Mouse (Mus musculus) small intestine, adult 2 months (tissue): ENCODE data around the gene Slc38a10.

ENCODE experiments used
- CTCF ChIP-seq: fragments of 200-500 bp; IDR thresholded peaks from 2 replicates; pipeline ENCODE4 v1.5.1; 2012; ENCODE audit warnings: low read depth, mild to moderate bottlenecking, control low read depth, inconsistent platforms, low read length, moderate library complexity, mixed read lengths; ENCODE audit not compliant: insufficient replicate concordance, insufficient read length; ENCODE audit errors: extremely low read depth
- POLR2A ChIP-seq: fragments of 200-500 bp; IDR thresholded peaks from 2 replicates; pipeline ENCODE4 v1.6.1; 2012; ENCODE audit warnings: low read depth, mild to moderate bottlenecking, control low read depth, inconsistent platforms, low read length, moderate library complexity

DNA sequence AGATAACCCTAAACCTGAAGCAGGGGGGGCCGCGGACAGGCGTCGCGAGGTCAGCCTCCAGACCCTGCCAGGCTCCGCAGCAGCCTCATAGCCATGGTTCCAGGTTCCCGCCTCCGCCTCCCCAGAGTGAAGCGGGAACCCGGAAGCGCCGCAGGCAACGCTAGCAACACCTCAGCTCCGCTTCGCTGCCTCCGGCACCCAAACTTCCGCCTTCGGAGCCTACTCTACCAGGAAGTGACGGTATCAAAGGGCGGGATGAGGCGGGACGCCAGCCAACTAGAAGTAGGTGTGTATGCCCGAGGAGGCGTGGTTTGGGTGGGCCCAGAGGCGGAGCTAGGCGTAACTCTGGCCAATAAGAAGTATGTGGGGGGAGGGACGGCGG is at the start of gene Slc38a10:
- TF ChIP-seq CTCF (no peak), POLR2A (peak; percentile 90)
